Mouse (Mus musculus) forebrain, embryonic 11.5 days (tissue): ENCODE results near the gene Trpv2. TPM values are rescaled to one million over a fixed set of nuclear protein-coding genes. Genes with fewer than 3 reads are reported as not detected.

Source experiments
- ATAC-seq: fragments of 200-750 bp; cut with Nextera tagmentation; replicated peaks from 2 replicates; pipeline ENCODE4 v1.8.0; 2017; ENCODE audit warnings: moderate TSS enrichment; ENCODE audit not compliant: low FRiP score
- DNase-seq: peaks from one replicate; pipeline ENCODE4 v3.0.0-alpha.2; 2017; ENCODE audit warnings: low spot score
- H3K27ac ChIP-seq: fragments of 300-500 bp; sonication (generic); 2 replicates; pipeline ENCODE4 v1.5.1; 2014; ENCODE audit warnings: low read depth, low read length
- H3K27me3 ChIP-seq: fragments of 300-500 bp; sonication (generic); 2 replicates; pipeline ENCODE4 v1.6.1; 2014; ENCODE audit warnings: mild to moderate bottlenecking, low read length, mixed read lengths; ENCODE audit not compliant: control insufficient read depth, insufficient read depth
- H3K36me3 ChIP-seq: fragments of 300-500 bp; sonication (generic); 2 replicates; pipeline ENCODE4 v1.6.1; 2014; ENCODE audit warnings: mild to moderate bottlenecking, low read length, moderate library complexity, mixed read lengths; ENCODE audit not compliant: control insufficient read depth, insufficient read depth
- H3K4me1 ChIP-seq: fragments of 300-500 bp; sonication (generic); replicated peaks from 2 replicates; pipeline ENCODE4 v1.6.1; 2014; ENCODE audit warnings: low read length, mixed read lengths; ENCODE audit not compliant: control insufficient read depth, insufficient read depth
- H3K4me2 ChIP-seq: fragments of 300-500 bp; sonication (generic); 2 replicates; pipeline ENCODE4 v1.6.1; 2014; ENCODE audit warnings: low read depth, mild to moderate bottlenecking, low read length, moderate library complexity, mixed read lengths; ENCODE audit not compliant: severe bottlenecking
- H3K4me3 ChIP-seq: fragments of 300-500 bp; sonication (generic); 2 replicates; pipeline ENCODE4 v1.5.1; 2014; ENCODE audit warnings: low read depth, low read length
- H3K9ac ChIP-seq: fragments of 300-500 bp; sonication (generic); 2 replicates; pipeline ENCODE4 v1.6.1; 2014; ENCODE audit warnings: low read length
- H3K9me3 ChIP-seq: fragments of 300-500 bp; sonication (generic); 2 replicates; pipeline ENCODE4 v1.6.1; 2016; ENCODE audit warnings: low read length, mixed read lengths; ENCODE audit not compliant: control insufficient read depth
- WGBS: fragments of 180-500 bp; shearing (Covaris S2); extraction: QIAGEN DNeasy Blood & Tissue Kit; methylation state at CpG from one replicate; pipeline ENCODE4 v1.1.7; 2014; 5-methylcytosine and 5-hydroxymethylcytosine counted together
- polyA plus RNA-seq: library from polyadenylated mRNA; unstranded; fragments of >200 nt; fragmentation: Nextera tagmentation; extraction: Ambion mirVana; gene quantifications from 2 replicates; pipeline ENCODE4 v1.2.1, GENCODE M21; 2014

Trpv2 gene
- polyA plus RNA-seq, 1 experiment from 2014 or later, result 3.1 TPM

GRCm38 (mm10) chr11:62637401-62637800 lies 63.1 kb downstream of the Trpv2 start:
- WGBS, result 78% methylated on average over 5 of the region's 5 CpGs
- no peak overlapping the region for H3K4me3 ChIP-seq
- H3K27me3 ChIP-seq, result no peaks in the 10 kb centered on the region
- H3K9me3 ChIP-seq, result no peaks in the 10 kb centered on the region
- H3K4me1 ChIP-seq, result no peaks in the 10 kb centered on the region
- no peak for DNase-seq
- H3K36me3 ChIP-seq, result no peaks in the 10 kb centered on the region
- no peak for ATAC-seq
- H3K27ac ChIP-seq, result no peak overlapping the region
- H3K9ac ChIP-seq, result no peak overlapping the region
- no peak overlapping the region for H3K4me2 ChIP-seq

- WGBS, result 89% methylated on average over 6 of the region's 6 CpGs
- H3K27me3 ChIP-seq, result no peaks in the 10 kb centered on the region
Measured at GRCm38 (mm10) chr11:62637806-62638205, 63.5 kb downstream of the Trpv2 start.

GRCm38 (mm10) chr11:62638402-62638801 lies 64.1 kb downstream of the Trpv2 start:
- no peak for DNase-seq
- Histone ChIP-seq H3K36me3 (no peaks in the 10 kb centered on the region), H3K27me3 (no peaks in the 10 kb centered on the region)

More at GRCm38 (mm10) chr11:62637806-62638205, 63.5 kb downstream of the Trpv2 start:
- ATAC-seq (no peak), DNase-seq (no peak)
- Histone ChIP-seq H3K4me1 (no peaks in the 10 kb centered on the region), H3K4me3 (no peak overlapping the region), H3K27ac (no peak overlapping the region), H3K9me3 (no peaks in the 10 kb centered on the region), H3K36me3 (no peaks in the 10 kb centered on the region), H3K4me2 (no peak overlapping the region), H3K9ac (no peak overlapping the region)

GRCm38 (mm10) chr11:62640378-62640777 lies 66.1 kb downstream of the Trpv2 start:
- DNase-seq (no peak), ATAC-seq (no peak)
- no peaks in the 10 kb centered on the region for H3K36me3 ChIP-seq
- H3K27ac ChIP-seq, result no peak overlapping the region
- H3K4me1 ChIP-seq, result peaks cover under 1% of the 10 kb centered on the region; the same call in 1 of the 2 replicates
- H3K4me2 ChIP-seq, result no peak overlapping the region
- H3K9me3 ChIP-seq, result no peaks in the 10 kb centered on the region
- no peak overlapping the region for H3K4me3 ChIP-seq
- no peaks in the 10 kb centered on the region for H3K27me3 ChIP-seq
- no peak overlapping the region for H3K9ac ChIP-seq
- WGBS, result 83% methylated on average over 3 of the region's 3 CpGs

More at GRCm38 (mm10) chr11:62638402-62638801, 64.1 kb downstream of the Trpv2 start:
- ATAC-seq, result no peak
- Histone ChIP-seq H3K9me3 (no peaks in the 10 kb centered on the region), H3K4me2 (no peak overlapping the region), H3K27ac (no peak overlapping the region), H3K4me3 (no peak overlapping the region), H3K9ac (no peak overlapping the region), H3K4me1 (no peaks in the 10 kb centered on the region; the same call in 1 of the 2 replicates)
- 95% methylated on average over 4 of the region's 4 CpGs for WGBS

GRCm38 (mm10) chr11:62642023-62642844 lies 67.9 kb downstream of the Trpv2 start:
- no peak for DNase-seq

GRCm38 (mm10) chr11:62643011-62643631 lies 68.8 kb downstream of the Trpv2 start:
- Histone ChIP-seq H3K4me1 (peaks cover 14% of the 10 kb centered on the region; the same call in 1 of the 2 replicates), H3K4me3 (no peak overlapping the region), H3K27me3 (no peaks in the 10 kb centered on the region), H3K27ac (no peak overlapping the region), H3K9ac (no peak overlapping the region), H3K36me3 (no peaks in the 10 kb centered on the region), H3K4me2 (no peak overlapping the region), H3K9me3 (no peaks in the 10 kb centered on the region)
- 71% methylated on average over 8 of the region's 8 CpGs for WGBS
- ATAC-seq (no peak), DNase-seq (no peak)

More at GRCm38 (mm10) chr11:62642023-62642844, 67.9 kb downstream of the Trpv2 start:
- peaks cover 11% of the 10 kb centered on the region; the same call in 1 of the 2 replicates for H3K4me1 ChIP-seq
- ATAC-seq, result no peak
- no peak overlapping the region for H3K4me3 ChIP-seq
- no peaks in the 10 kb centered on the region for H3K9me3 ChIP-seq
- no peak overlapping the region for H3K9ac ChIP-seq
- no peaks in the 10 kb centered on the region for H3K27me3 ChIP-seq
- H3K4me2 ChIP-seq, result no peak overlapping the region
- no peaks in the 10 kb centered on the region for H3K36me3 ChIP-seq
- WGBS, result 69% methylated on average over 11 of the region's 11 CpGs
- H3K27ac ChIP-seq, result no peak overlapping the region

GRCm38 (mm10) chr11:62643681-62644363 lies 69.5 kb downstream of the Trpv2 start:
- Histone ChIP-seq H3K9ac (no peak overlapping the region), H3K27me3 (no peaks in the 10 kb centered on the region), H3K27ac (no peak overlapping the region), H3K36me3 (no peaks in the 10 kb centered on the region), H3K4me2 (no peak overlapping the region), H3K9me3 (no peaks in the 10 kb centered on the region), H3K4me1 (peaks cover 14% of the 10 kb centered on the region; the same call in 1 of the 2 replicates), H3K4me3 (no peak overlapping the region)
- 89% methylated on average over 10 of the region's 10 CpGs for WGBS
- ATAC-seq, result no peak
- DNase-seq, result no peak

GRCm38 (mm10) chr11:62644602-62645336 lies 70.5 kb downstream of the Trpv2 start:
- Histone ChIP-seq H3K4me3 (no peak overlapping the region), H3K27me3 (no peaks in the 10 kb centered on the region), H3K27ac (no peak overlapping the region), H3K4me2 (no peak overlapping the region), H3K9ac (no peak overlapping the region), H3K36me3 (no peaks in the 10 kb centered on the region), H3K9me3 (no peaks in the 10 kb centered on the region), H3K4me1 (peaks cover 14% of the 10 kb centered on the region; the same call in 1 of the 2 replicates)
- DNase-seq, result no peak
- WGBS, result 88% methylated on average over 5 of the region's 5 CpGs
- no peak for ATAC-seq
